Mouse (Mus musculus): ENCODE data around the gene Ndufa4.
"Not testable (repeated sequence)": the region's sequence is repeated elsewhere in the genome, so short reads cannot be mapped to it uniquely, and the experiment has no call there.

Ndufa4 gene

GRCm38 (mm10) chr6:11907269-11908032, at the start of gene Ndufa4, which contains the start of gene Phf14:
Gene Ndufa4 (minus strand): TSS chr6:11907497.
Gene Phf14 (plus strand): TSS chr6:11907809.
- in situ Hi-C loops (cut with MseI, MboI) = loop anchor here (25.0 kb wide), 1 partner anchor 120 kb away; no protein-coding TSS in a partner anchor

DNA sequence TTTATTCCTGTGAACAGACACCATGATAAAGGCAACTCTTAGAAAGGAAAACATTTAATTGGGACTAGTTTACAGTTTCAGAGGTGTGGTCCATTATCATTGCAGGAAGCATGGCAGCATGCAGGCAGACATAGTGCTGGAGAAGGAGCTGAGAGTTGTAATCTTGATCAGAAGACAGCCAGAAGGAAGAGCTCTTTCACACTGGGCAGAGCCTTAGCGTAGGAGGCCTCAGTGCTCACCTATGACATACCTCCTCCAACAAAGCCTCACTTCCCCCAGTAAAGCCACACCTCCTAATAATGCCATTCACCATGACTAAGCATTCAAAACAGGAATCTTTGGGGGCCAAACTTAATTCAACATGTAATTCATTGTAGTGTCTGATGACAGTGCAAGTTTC, 40.8 kb upstream of the Ndufa4 start:
- in situ Hi-C loops (cut with MseI, MboI) = no loop called here

GRCm38 (mm10) chr6:11942089-11942488, 34.8 kb upstream of the Ndufa4 start:
- in situ Hi-C loops (cut with MseI, MboI) = no loop called here

GRCm38 (mm10) chr6:11940895-11941294, 33.6 kb upstream of the Ndufa4 start:
- in situ Hi-C loops (cut with MseI, MboI) = no loop called here

- in situ Hi-C loops (cut with MseI, MboI) = no loop called here
These were observed 26.1 kb upstream of the Ndufa4 start for GRCm38 (mm10) chr6:11933403-11933802.

DNA sequence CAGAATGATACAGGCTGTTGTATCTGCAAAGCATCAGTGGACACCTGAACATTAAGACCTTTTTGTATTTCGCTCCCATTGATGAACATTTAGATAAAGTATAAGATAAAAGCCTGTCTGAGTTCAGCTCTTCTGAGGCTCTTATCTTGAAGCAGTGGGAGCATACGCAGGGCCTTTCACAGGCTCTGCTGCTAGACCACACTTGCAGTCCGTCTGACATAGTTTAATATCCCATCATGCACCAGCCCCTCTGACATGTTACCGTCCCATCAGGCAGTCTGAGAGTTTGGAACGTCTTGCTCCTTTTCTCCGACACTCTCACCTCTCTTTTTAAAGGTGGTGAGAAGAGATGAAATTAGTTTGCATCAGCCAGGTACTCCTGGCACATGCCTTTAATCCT, 20.2 kb upstream of the Ndufa4 start:
- in situ Hi-C loops (cut with MseI, MboI) = no loop called here

DNA sequence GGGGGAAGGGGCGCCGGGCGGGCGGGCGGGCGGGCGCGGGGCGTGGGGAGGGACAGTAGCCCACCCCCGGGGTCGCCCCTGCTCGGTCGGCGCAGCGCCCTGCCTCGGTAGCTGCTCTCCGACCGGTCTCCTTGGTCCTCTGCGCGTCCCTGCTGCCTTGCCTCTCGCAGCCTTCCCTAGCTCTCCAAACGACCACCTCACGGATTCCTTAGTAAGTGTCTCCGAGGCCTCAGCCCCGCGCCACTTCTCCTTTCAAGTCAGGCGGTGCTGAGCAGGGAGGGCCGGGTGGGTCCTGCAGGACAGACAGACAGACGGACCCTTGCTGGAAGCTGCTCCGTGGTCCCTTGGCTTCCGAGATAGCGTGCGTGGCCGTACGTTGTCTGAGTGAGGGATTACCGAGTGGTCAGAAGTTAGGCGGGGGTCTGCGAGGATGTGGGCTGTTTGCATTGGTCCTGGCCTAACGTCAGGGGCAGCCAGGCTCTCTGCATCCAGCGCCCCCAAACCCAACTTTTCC, 18.8 kb upstream of the Ndufa4 start:
- in situ Hi-C loops (cut with MseI, MboI) = no loop called here

GRCm38 (mm10) chr6:11925496-11926041, 18.3 kb upstream of the Ndufa4 start:
- in situ Hi-C loops (cut with MseI, MboI) = no loop called here

- in situ Hi-C loops (cut with MseI, MboI) = loop anchor here (25.0 kb wide), 1 partner anchor 121 kb away; no protein-coding TSS in a partner anchor
These were observed 873 bp upstream of the Ndufa4 start for GRCm38 (mm10) chr6:11908170-11908569.

GRCm38 (mm10) chr6:11906890-11907268, 418 bp downstream of the Ndufa4 start:
- in situ Hi-C loops (cut with MseI, MboI) = loop anchor here (25.0 kb wide), 1 partner anchor 120 kb away; no protein-coding TSS in a partner anchor

- in situ Hi-C loops (cut with MseI, MboI) = loop anchor here (25.0 kb wide), 1 partner anchor 114 kb away; no protein-coding TSS in a partner anchor
These were observed 6.4 kb downstream of the Ndufa4 start for GRCm38 (mm10) chr6:11900809-11901310.

- in situ Hi-C loops (cut with MseI, MboI) = not testable (repeated sequence)
These were observed 31.9 kb downstream of the Ndufa4 start for GRCm38 (mm10) chr6:11875364-11875763.

Data from mouse trophoblast stem cell (cell line).